Mouse (Mus musculus) left cerebral cortex, adult 2 months (tissue): ENCODE results near the gene Srrm3. TPM values are rescaled to one million over a fixed set of nuclear protein-coding genes. Genes with fewer than 3 reads are reported as not detected.

Experiments
- DNase-seq, 2 experiments: peaks; one replicate each; pipeline ENCODE4 v3.0.0; 2021 to 2022; ENCODE audit warnings: low spot score in 2 of 2, mixed read lengths in 1 of 2; ENCODE audit errors: extremely low spot score in 1 of 2
- H3K27ac ChIP-seq: fragments of 200-600 bp; 2 replicates; pipeline ENCODE4 v1.8.1; 2022
- H3K4me3 ChIP-seq: fragments of 200-600 bp; 2 replicates; pipeline ENCODE4 v1.8.1; 2022
- CTCF ChIP-seq: fragments of 200-600 bp; IDR thresholded peaks from 2 replicates; pipeline ENCODE4 v1.8.1; 2022; ENCODE audit warnings: antibody characterized with exemption, mild to moderate bottlenecking, moderate library complexity
- intact Hi-C: fragments of 180-260 bp; cut with DNase I; formaldehyde crosslinking; loops from one replicate; pipeline ENCODE4 v1.15.1; 2025
- total RNA-seq, 2 experiments: library from RNA; stranded (reverse); gene quantifications; 2 replicates each; pipeline ENCODE4 v1.2.3; 2021

Srrm3 gene
- total RNA-seq, 2 experiments from 2014 or later, result 97.9 to 109 TPM

- intact Hi-C loops, result loop anchor here (5.0 kb wide), 1 partner anchor 163 kb away; no protein-coding TSS in a partner anchor
- no peak for TF ChIP-seq CTCF
- no peak overlapping the region for H3K4me3 ChIP-seq
- no peak overlapping the region for H3K27ac ChIP-seq
- DNase-seq, result no peak
Observed at GRCm38 (mm10) chr5:135898995-135899394, 92.3 kb downstream of the Srrm3 start.

GRCm38 (mm10) chr5:135899833-135900232 lies 93.1 kb downstream of the Srrm3 start:
- no peak for TF ChIP-seq CTCF
- intact Hi-C loops, result loop anchor here (5.0 kb wide), 1 partner anchor 162 kb away; no protein-coding TSS in a partner anchor
- H3K4me3 ChIP-seq, result no peak overlapping the region
- no peak for DNase-seq
- H3K27ac ChIP-seq, result no peak overlapping the region

- H3K27ac ChIP-seq, result no peak overlapping the region
- intact Hi-C loops, result no loop called here
- H3K4me3 ChIP-seq, result no peak overlapping the region
- TF ChIP-seq CTCF, result peak; percentile 30
- DNase-seq, result no peak
Observed at GRCm38 (mm10) chr5:135900701-135901100, 94.0 kb downstream of the Srrm3 start.

- TF ChIP-seq CTCF, result peak; percentile 43
- intact Hi-C loops, result no loop called here
Observed at GRCm38 (mm10) chr5:135901354-135902095, 94.8 kb downstream of the Srrm3 start.

GRCm38 (mm10) chr5:135903058-135903457 lies 96.4 kb downstream of the Srrm3 start:
- intact Hi-C loops, result no loop called here
- Histone ChIP-seq H3K4me3 (peak overlapping the region; percentile 51), H3K27ac (peak overlapping the region; percentile 84)
- no peak for DNase-seq
- no peak for TF ChIP-seq CTCF

More at GRCm38 (mm10) chr5:135901354-135902095, 94.8 kb downstream of the Srrm3 start:
- H3K4me3 ChIP-seq, result no peak overlapping the region
- DNase-seq, result no peak
- H3K27ac ChIP-seq, result no peak overlapping the region

GRCm38 (mm10) chr5:135903551-135904151 lies 97.0 kb downstream of the Srrm3 start:
- H3K4me3 ChIP-seq, result peak overlapping the region; percentile 51
- intact Hi-C loops, result loop anchor here (1.0 to 2.0 kb wide), 2 partner anchors 31 to 59 kb away; partner anchors contain the start of gene Ywhag
- H3K27ac ChIP-seq, result peak overlapping the region; percentile 84
- peak; percentile 97 for TF ChIP-seq CTCF
- peak; percentile 89 to 94 for DNase-seq

GRCm38 (mm10) chr5:135904259-135904658 lies 97.6 kb downstream of the Srrm3 start:
- peak overlapping the region; percentile 51; the same call in 1 of the 2 replicates for H3K4me3 ChIP-seq
- DNase-seq, result no peak
- intact Hi-C loops, result loop anchor here (1.0 to 2.0 kb wide), 2 partner anchors 30 to 59 kb away; partner anchors contain the start of gene Ywhag

GRCm38 (mm10) chr5:135905320-135906225 lies 98.9 kb downstream of the Srrm3 start:
- TF ChIP-seq CTCF, result no peak
- no peak overlapping the region for H3K27ac ChIP-seq
- intact Hi-C loops, result loop anchor here (2.0 kb wide), 1 partner anchor 57 kb away; no protein-coding TSS in a partner anchor
- H3K4me3 ChIP-seq, result no peak overlapping the region
- no peak for DNase-seq

More at GRCm38 (mm10) chr5:135904259-135904658, 97.6 kb downstream of the Srrm3 start:
- no peak for TF ChIP-seq CTCF
- peak overlapping the region; percentile 84 for H3K27ac ChIP-seq

- no peak for TF ChIP-seq CTCF
- intact Hi-C loops, result no loop called here
- DNase-seq, result no peak
- Histone ChIP-seq H3K4me3 (no peak overlapping the region), H3K27ac (peak overlapping the region; percentile 47)
Observed at GRCm38 (mm10) chr5:135906846-135907245, 100.2 kb downstream of the Srrm3 start.

GRCm38 (mm10) chr5:135907256-135907655 lies 100.6 kb downstream of the Srrm3 start:
- Histone ChIP-seq H3K4me3 (no peak overlapping the region), H3K27ac (peak overlapping the region; percentile 47)
- DNase-seq, result no peak
- intact Hi-C loops, result no loop called here
- TF ChIP-seq CTCF, result no peak

GRCm38 (mm10) chr5:135908185-135908584 lies 101.5 kb downstream of the Srrm3 start:
- intact Hi-C loops, result no loop called here
- H3K27ac ChIP-seq, result no peak overlapping the region
- no peak for TF ChIP-seq CTCF
- H3K4me3 ChIP-seq, result no peak overlapping the region
- DNase-seq, result peak in 1 of 2 experiments; percentile 52
